Mouse (Mus musculus) layer of hippocampus, postnatal 25 days (tissue): ENCODE data around the gene Ppil4. TPM values are rescaled to one million over a fixed set of nuclear protein-coding genes. Genes with fewer than 3 reads are reported as not detected.
A peak's percentile ranks its signal among the peaks of the same experiment; 100 is the strongest.
"Not testable (repeated sequence)": the region's sequence is repeated elsewhere in the genome, so short reads cannot be mapped to it uniquely, and the experiment has no call there.

Experiments used
- DNase-seq, 2 experiments: peaks; one replicate each; pipeline ENCODE4 v3.0.0; 2022; ENCODE audit warnings: mixed read lengths in 2 of 2, low spot score in 1 of 2; ENCODE audit errors: extremely low spot score in 1 of 2
- total RNA-seq, 2 experiments: library from RNA; stranded (reverse); gene quantifications; 2 replicates each; pipeline ENCODE4 v1.2.3; 2021

Ppil4 gene
- 10 to 100 TPM; 31.9 to 32.1 TPM for total RNA-seq

GRCm38 (mm10) chr10:7792751-7793385, at the start of gene Ppil4, which contains the start of gene Ginm1:
Gene Ppil4, plus strand, starts transcription at chr10:7792891.
Gene Ginm1, minus strand, starts transcription at chr10:7792824.
- DNase-seq = peak; percentile 85

- not testable (repeated sequence) for DNase-seq
Observed at GRCm38 (mm10) chr10:7745528-7745927, 47.2 kb upstream of the Ppil4 start.

- DNase-seq = no peak
Observed at GRCm38 (mm10) chr10:7748752-7749151, 43.9 kb upstream of the Ppil4 start.

GRCm38 (mm10) chr10:7757544-7757943, 35.1 kb upstream of the Ppil4 start:
- no peak for DNase-seq

- no peak for DNase-seq
Observed at GRCm38 (mm10) chr10:7772346-7772745, 20.3 kb upstream of the Ppil4 start.

- DNase-seq = no peak
Observed at GRCm38 (mm10) chr10:7772769-7773168, 19.9 kb upstream of the Ppil4 start.

GRCm38 (mm10) chr10:7775421-7775820, 17.3 kb upstream of the Ppil4 start:
- DNase-seq = no peak

GRCm38 (mm10) chr10:7778361-7778760, 14.3 kb upstream of the Ppil4 start:
- no peak for DNase-seq

GRCm38 (mm10) chr10:7779751-7780237, 12.9 kb upstream of the Ppil4 start:
- DNase-seq = no peak

- peak; percentile 66 to 72 for DNase-seq
Observed at GRCm38 (mm10) chr10:7780238-7781176, 12.2 kb upstream of the Ppil4 start.

- DNase-seq = no peak
Observed at GRCm38 (mm10) chr10:7781214-7781613, 11.5 kb upstream of the Ppil4 start.

- DNase-seq = no peak
Observed at GRCm38 (mm10) chr10:7787319-7787718, 5.4 kb upstream of the Ppil4 start.

- DNase-seq = no peak
Observed at GRCm38 (mm10) chr10:7792254-7792750, 389 bp upstream of the Ppil4 start.

- DNase-seq = no peak
Observed at GRCm38 (mm10) chr10:7801258-7801657, 8.6 kb downstream of the Ppil4 start.

- no peak for DNase-seq
Observed at GRCm38 (mm10) chr10:7802519-7803140, 9.9 kb downstream of the Ppil4 start.

- DNase-seq = peak in 1 of 2 experiments; percentile 53
Observed at GRCm38 (mm10) chr10:7809937-7810336, 17.2 kb downstream of the Ppil4 start.

GRCm38 (mm10) chr10:7816476-7816875, 23.8 kb downstream of the Ppil4 start:
- DNase-seq = no peak

- DNase-seq = no peak
Observed at GRCm38 (mm10) chr10:7818676-7819075, 26.0 kb downstream of the Ppil4 start.

GRCm38 (mm10) chr10:7819156-7819555, 26.5 kb downstream of the Ppil4 start:
- DNase-seq = no peak

GRCm38 (mm10) chr10:7819603-7820002, 26.9 kb downstream of the Ppil4 start:
- no peak for DNase-seq

GRCm38 (mm10) chr10:7820171-7820570, 27.5 kb downstream of the Ppil4 start:
- no peak for DNase-seq
